Mouse (Mus musculus): Measurements from ENCODE around the gene Fam228a. TPM values are rescaled to one million over a fixed set of nuclear protein-coding genes. Genes with fewer than 3 reads are reported as not detected.
"Not testable (repeated sequence)": the region's sequence is repeated elsewhere in the genome, so short reads cannot be mapped to it uniquely, and the experiment has no call there.

The Fam228a gene
- polyA plus RNA-seq, 1 experiment, result not detected

DNA sequence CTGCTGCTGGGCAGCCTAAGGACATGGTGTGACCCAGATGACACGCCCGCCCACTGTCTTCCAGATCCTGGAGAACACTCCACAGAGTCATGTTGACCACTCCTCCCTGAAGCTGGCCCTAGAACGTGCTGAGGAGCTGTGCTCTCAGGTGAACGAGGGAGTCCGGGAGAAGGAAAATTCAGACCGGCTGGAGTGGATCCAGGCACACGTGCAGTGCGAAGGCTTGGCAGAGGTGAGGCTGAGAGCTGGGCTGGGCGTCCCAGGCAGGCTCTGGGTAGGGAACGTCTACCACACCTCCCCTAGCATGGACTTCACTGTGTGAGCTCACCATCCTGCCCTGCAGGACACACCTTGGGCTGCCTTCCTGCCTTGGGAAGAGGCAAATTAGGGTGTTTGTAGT is 31.3 kb downstream of the Fam228a start:
- Histone ChIP-seq H3K4me3 (replicated peaks; ENCODE audit: extremely low read depth, low read depth, low read length) (no peak overlapping the region), H3K4me1 (ENCODE audit: control insufficient read depth, insufficient read depth, low read length) (no peaks in the 10 kb centered on the region)
- peak; percentile 15 for DNase-seq
- WGBS, result 62% methylated on average over 10 of the region's 10 CpGs
- TF ChIP-seq CTCF (IDR thresholded peaks at IDR 0.05; ENCODE audit: insufficient read depth, low read length), result no peak
- TF ChIP-seq POLR2A (IDR thresholded peaks at IDR 0.05; ENCODE audit: borderline replicate concordance, extremely low read depth, low read depth, low read length), result no peak

- WGBS, result 82% methylated on average over 5 of the region's 5 CpGs
- H3K4me3 ChIP-seq (replicated peaks; ENCODE audit: extremely low read depth, low read depth, low read length), result no peak overlapping the region
- H3K4me1 ChIP-seq (ENCODE audit: control insufficient read depth, insufficient read depth, low read length), result no peaks in the 10 kb centered on the region
- no peak for TF ChIP-seq POLR2A (IDR thresholded peaks at IDR 0.05; ENCODE audit: borderline replicate concordance, extremely low read depth, low read depth, low read length)
- no peak for DNase-seq
Measured at GRCm38 (mm10) chr12:4706175-4706574, 32.1 kb downstream of the Fam228a start.

DNA sequence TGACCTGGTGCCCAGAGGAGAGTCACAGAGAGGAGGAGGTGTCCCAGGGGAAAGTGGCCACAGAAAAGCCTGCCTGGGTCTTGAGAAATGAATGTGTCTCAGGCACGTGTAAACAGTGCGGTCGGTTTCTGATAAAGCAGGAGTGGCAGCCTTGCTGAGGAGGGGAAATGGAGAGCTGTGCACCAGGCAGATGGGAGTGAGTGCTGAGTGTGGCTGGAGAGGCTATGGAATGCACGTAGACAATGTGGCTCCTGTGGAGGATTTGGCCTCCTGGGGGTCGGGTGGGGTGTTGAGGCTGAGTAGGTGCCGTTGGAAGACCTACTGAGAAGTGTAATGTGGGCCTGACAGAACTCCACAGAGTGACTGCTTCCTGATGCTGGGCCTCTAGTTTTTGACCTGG is 32.6 kb downstream of the Fam228a start:
- DNase-seq; H3K4me3 ChIP-seq (replicated peaks; ENCODE audit: extremely low read depth, low read depth, low read length); H3K4me1 ChIP-seq (ENCODE audit: control insufficient read depth, insufficient read depth, low read length): not testable (repeated sequence)
- WGBS, result 56% methylated on average over 6 of the region's 6 CpGs

- TF ChIP-seq CTCF (IDR thresholded peaks at IDR 0.05; ENCODE audit: insufficient read depth, low read length) (no peak), POLR2A (IDR thresholded peaks at IDR 0.05; ENCODE audit: borderline replicate concordance, extremely low read depth, low read depth, low read length) (no peak)
- no peak overlapping the region for H3K4me3 ChIP-seq (replicated peaks; ENCODE audit: extremely low read depth, low read depth, low read length)
- WGBS, result 100% methylated on average over 1 of the region's 1 CpGs
- no peaks in the 10 kb centered on the region for H3K4me1 ChIP-seq (ENCODE audit: control insufficient read depth, insufficient read depth, low read length)
- no peak for DNase-seq
Measured at GRCm38 (mm10) chr12:4694534-4694933, 43.7 kb downstream of the Fam228a start.

DNA sequence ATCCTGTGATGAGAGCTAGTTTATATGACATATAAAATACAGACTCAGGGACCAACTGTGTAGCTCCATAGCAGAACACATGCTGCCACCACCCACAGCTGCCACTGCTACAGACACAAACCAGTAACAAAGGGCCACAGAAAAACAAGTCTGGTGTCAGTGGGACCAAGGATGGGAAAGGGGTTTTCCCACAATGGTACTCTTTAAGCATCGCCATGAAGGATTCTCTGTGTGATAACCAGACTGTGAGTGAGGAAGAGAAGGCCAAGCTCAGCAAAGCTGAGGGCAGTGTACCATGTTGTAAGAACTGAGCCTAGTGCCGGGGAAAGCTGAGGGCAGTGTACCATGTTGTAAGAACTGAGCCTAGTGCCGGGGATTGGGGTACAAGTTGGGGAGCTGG is 47.0 kb downstream of the Fam228a start:
- WGBS, result 90% methylated on average over 3 of the region's 3 CpGs
- no peak overlapping the region for H3K4me3 ChIP-seq (replicated peaks; ENCODE audit: extremely low read depth, low read depth, low read length)

GRCm38 (mm10) chr12:4689341-4689740 is 48.9 kb downstream of the Fam228a start:
- no peak for TF ChIP-seq POLR2A (IDR thresholded peaks at IDR 0.05; ENCODE audit: borderline replicate concordance, extremely low read depth, low read depth, low read length)
- TF ChIP-seq CTCF (IDR thresholded peaks at IDR 0.05; ENCODE audit: insufficient read depth, low read length), result no peak
- no peaks in the 10 kb centered on the region for H3K4me1 ChIP-seq (ENCODE audit: control insufficient read depth, insufficient read depth, low read length)
- H3K4me3 ChIP-seq (replicated peaks; ENCODE audit: extremely low read depth, low read depth, low read length), result no peak overlapping the region
- no peak for DNase-seq
- WGBS, result 93% methylated on average over 14 of the region's 14 CpGs

More for the DNA sequence above, 47.0 kb downstream of the Fam228a start:
- DNase-seq, result no peak
- no peaks in the 10 kb centered on the region for H3K4me1 ChIP-seq (ENCODE audit: control insufficient read depth, insufficient read depth, low read length)
- no peak for TF ChIP-seq POLR2A (IDR thresholded peaks at IDR 0.05; ENCODE audit: borderline replicate concordance, extremely low read depth, low read depth, low read length)
- TF ChIP-seq CTCF (IDR thresholded peaks at IDR 0.05; ENCODE audit: insufficient read depth, low read length), result no peak

DNA sequence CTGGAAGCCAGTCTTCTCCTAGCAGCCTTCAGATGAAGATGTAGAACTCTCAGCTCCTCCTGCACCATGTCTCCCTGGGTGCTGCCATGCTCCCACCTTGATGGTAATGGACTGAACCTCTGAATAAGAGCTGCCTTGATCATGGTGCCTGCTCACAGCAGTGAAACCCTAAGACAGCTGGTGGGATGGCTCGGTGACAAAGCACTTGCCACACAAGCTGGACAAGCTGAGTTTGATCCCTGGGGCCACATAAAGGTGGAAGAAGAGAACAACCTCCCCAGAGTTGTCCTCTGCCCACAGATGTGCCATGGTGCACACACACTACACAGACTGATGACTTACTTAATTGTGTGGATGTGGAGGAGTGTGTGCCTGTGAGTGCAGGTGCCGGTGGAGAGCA is 49.8 kb downstream of the Fam228a start:
- no peak for TF ChIP-seq CTCF (IDR thresholded peaks at IDR 0.05; ENCODE audit: insufficient read depth, low read length)
- TF ChIP-seq POLR2A (IDR thresholded peaks at IDR 0.05; ENCODE audit: borderline replicate concordance, extremely low read depth, low read depth, low read length), result no peak
- Histone ChIP-seq H3K4me3 (replicated peaks; ENCODE audit: extremely low read depth, low read depth, low read length) (no peak overlapping the region), H3K4me1 (ENCODE audit: control insufficient read depth, insufficient read depth, low read length) (no peaks in the 10 kb centered on the region)
- DNase-seq, result no peak
- 89% methylated on average over 2 of the region's 2 CpGs for WGBS

DNA sequence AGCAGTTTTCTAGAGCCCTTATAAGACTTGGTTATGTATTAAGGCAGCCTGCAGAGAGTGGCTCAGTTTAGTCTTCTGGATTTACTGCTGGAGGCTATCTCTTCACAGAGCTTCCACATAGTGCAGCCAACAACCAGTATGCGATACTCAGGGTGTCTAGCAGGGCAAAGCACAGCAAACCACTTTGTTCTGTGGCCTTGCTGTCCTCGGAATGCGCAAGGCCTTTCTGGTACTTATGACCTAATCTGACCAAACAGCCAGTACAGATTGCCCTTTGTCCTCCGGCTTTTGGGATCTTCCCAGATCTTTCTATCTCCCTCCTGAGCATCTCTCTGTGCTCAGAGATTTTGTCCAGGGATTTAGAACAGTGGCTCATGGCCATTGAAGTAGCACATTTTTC is 52.8 kb downstream of the Fam228a start:
- whole genome bisulfite sequencing, result 90% methylated on average over 4 of the region's 4 CpGs
- no peak for TF ChIP-seq CTCF (IDR thresholded peaks at IDR 0.05; ENCODE audit: insufficient read depth, low read length)
- no peak for TF ChIP-seq POLR2A (IDR thresholded peaks at IDR 0.05; ENCODE audit: borderline replicate concordance, extremely low read depth, low read depth, low read length)

GRCm38 (mm10) chr12:4679971-4680370 is 58.3 kb downstream of the Fam228a start:
- DNase-seq, result no peak
- 64% methylated on average over 4 of the region's 4 CpGs for WGBS
- Histone ChIP-seq H3K4me1 (ENCODE audit: control insufficient read depth, insufficient read depth, low read length) (no peaks in the 10 kb centered on the region), H3K4me3 (replicated peaks; ENCODE audit: extremely low read depth, low read depth, low read length) (no peak overlapping the region)
- TF ChIP-seq POLR2A (IDR thresholded peaks at IDR 0.05; ENCODE audit: borderline replicate concordance, extremely low read depth, low read depth, low read length), result no peak
- no peak for TF ChIP-seq CTCF (IDR thresholded peaks at IDR 0.05; ENCODE audit: insufficient read depth, low read length)

More for the DNA sequence above, 52.8 kb downstream of the Fam228a start:
- no peak overlapping the region for H3K4me3 ChIP-seq (replicated peaks; ENCODE audit: extremely low read depth, low read depth, low read length)
- DNase-seq, result no peak
- H3K4me1 ChIP-seq (ENCODE audit: control insufficient read depth, insufficient read depth, low read length), result no peaks in the 10 kb centered on the region

- no peak for TF ChIP-seq CTCF (IDR thresholded peaks at IDR 0.05; ENCODE audit: insufficient read depth, low read length)
- no peak for TF ChIP-seq POLR2A (IDR thresholded peaks at IDR 0.05; ENCODE audit: borderline replicate concordance, extremely low read depth, low read depth, low read length)
- Histone ChIP-seq H3K4me3 (replicated peaks; ENCODE audit: extremely low read depth, low read depth, low read length) (no peak overlapping the region), H3K4me1 (ENCODE audit: control insufficient read depth, insufficient read depth, low read length) (no peaks in the 10 kb centered on the region)
- WGBS, result 89% methylated on average over 1 of the region's 1 CpGs
- no peak for DNase-seq
Measured at GRCm38 (mm10) chr12:4676336-4676735, 61.9 kb downstream of the Fam228a start.

DNA sequence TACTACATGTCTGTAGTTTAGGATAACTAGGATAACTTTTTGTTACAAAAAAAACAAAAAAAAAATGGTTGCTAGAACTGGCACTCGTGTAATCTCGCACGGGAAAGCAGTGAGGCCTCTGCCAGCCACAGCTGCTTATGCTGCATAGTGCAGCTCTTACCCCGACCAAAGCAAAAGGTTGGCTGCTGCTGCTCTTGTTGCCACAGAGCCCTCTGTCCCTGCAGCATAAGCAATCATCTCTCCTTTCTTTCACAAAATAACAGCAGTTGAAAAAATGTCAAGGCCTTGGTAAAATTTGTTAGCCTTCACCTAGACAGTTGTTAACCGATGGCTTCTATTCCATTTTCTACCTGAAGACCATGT is 72.6 kb downstream of the Fam228a start:
- TF ChIP-seq POLR2A (IDR thresholded peaks at IDR 0.05; ENCODE audit: borderline replicate concordance, extremely low read depth, low read depth, low read length) (no peak), CTCF (IDR thresholded peaks at IDR 0.05; ENCODE audit: insufficient read depth, low read length) (no peak)
- DNase-seq, result no peak
- WGBS, result 72% methylated on average over 5 of the region's 5 CpGs

More for the DNA sequence above, 72.6 kb downstream of the Fam228a start:
- no peak overlapping the region for H3K4me3 ChIP-seq (replicated peaks; ENCODE audit: extremely low read depth, low read depth, low read length)
- no peaks in the 10 kb centered on the region for H3K4me1 ChIP-seq (ENCODE audit: control insufficient read depth, insufficient read depth, low read length)
